In the genomic region with DNA sequence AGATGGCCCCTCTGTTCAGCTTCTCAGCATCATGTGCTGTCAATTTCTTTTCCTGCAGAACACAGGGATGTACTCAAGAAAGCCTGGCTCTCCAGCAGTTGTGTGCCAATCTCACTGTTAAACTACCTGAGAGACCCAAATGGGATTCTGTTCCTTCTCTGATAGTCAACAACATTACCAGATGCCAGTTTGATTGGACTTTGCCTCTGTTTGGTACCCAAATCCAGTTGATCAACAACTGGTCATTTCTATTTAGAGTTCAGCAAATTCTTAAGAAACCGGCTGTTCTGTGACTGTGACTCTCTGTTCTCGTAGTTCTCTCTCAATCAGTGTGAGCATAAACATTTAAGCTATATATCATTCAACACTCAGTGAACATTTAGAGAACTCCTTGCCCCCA, we compare ENCODE assay signal across 32 mouse cellular contexts.
"Had no signal": no experiment of that assay in that cellular context is flagged by ENCODE, and none has a peak within 500 bp of the region (broad histone marks: within the 10 kb centered on the region; RNA-seq: fewer than 3 reads in every experiment).

No protein-coding gene starts in this region.

- H3K9ac ChIP-seq: heart, embryonic 12.5 days; heart, embryonic 13.5 days; heart, embryonic 15.5 days; hindbrain, embryonic 12.5 days; hindbrain, embryonic 13.5 days; hindbrain, embryonic 14.5 days; hindbrain, embryonic 15.5 days; intestine, embryonic 15.5 days; kidney, embryonic 15.5 days had no signal

- ATAC-seq: hindbrain, embryonic 16.5 days; hindbrain, postnatal 0 days; inflammation-experienced regulatory T-cells, adult 6 months; intestine, embryonic 15.5 days; intestine, embryonic 16.5 days; intestine, postnatal 0 days had no signal

- H3K27me3 ChIP-seq: heart, embryonic 12.5 days; heart, embryonic 15.5 days; hindbrain, embryonic 12.5 days; hindbrain, embryonic 13.5 days; hindbrain, embryonic 15.5 days; intestine, embryonic 15.5 days; kidney, embryonic 15.5 days had no signal

- H3K4me1 ChIP-seq: heart, embryonic 10.5 days; heart, embryonic 12.5 days; heart, embryonic 13.5 days; heart, embryonic 15.5 days; hindbrain, embryonic 12.5 days; hindbrain, embryonic 13.5 days; hindbrain, embryonic 15.5 days; intestine, embryonic 15.5 days; kidney, embryonic 15.5 days had no signal

- H3K4me2 ChIP-seq: heart, embryonic 11.5 days; heart, embryonic 12.5 days; heart, embryonic 13.5 days; heart, embryonic 15.5 days; hindbrain, embryonic 12.5 days; hindbrain, embryonic 13.5 days; hindbrain, embryonic 14.5 days; hindbrain, embryonic 15.5 days; intestine, embryonic 15.5 days; kidney, embryonic 15.5 days had no signal

- H3K27ac ChIP-seq: heart, embryonic 10.5 days; heart, embryonic 13.5 days; heart, embryonic 15.5 days; hindbrain, embryonic 10.5 days; hindbrain, embryonic 12.5 days; hindbrain, embryonic 13.5 days; hindbrain, embryonic 14.5 days; hindbrain, embryonic 15.5 days; hindbrain, postnatal 0 days; intestine, embryonic 15.5 days; kidney, embryonic 15.5 days; kidney, postnatal 0 days; layer of hippocampus, adult 2 months; left cerebral cortex, adult 2 months had no signal

- H3K9me3 ChIP-seq: heart, embryonic 10.5 days; heart, embryonic 12.5 days; heart, embryonic 13.5 days; heart, embryonic 15.5 days; hindbrain, embryonic 10.5 days; hindbrain, embryonic 12.5 days; hindbrain, embryonic 13.5 days; hindbrain, embryonic 15.5 days; intestine, embryonic 15.5 days; kidney, embryonic 15.5 days had no signal

- DNase-seq: heart, postnatal 10 days; heart, postnatal 14 days; heart, postnatal 36 days; heart, postnatal 4 days; kidney, adult 8-10 months; kidney, postnatal 10 days; kidney, postnatal 14 days; kidney, postnatal 25 days; kidney, postnatal 36 days; kidney, postnatal 4 days; layer of hippocampus, adult 9-11 months; layer of hippocampus, postnatal 36 days had no signal

- H3K36me3 ChIP-seq: heart, embryonic 10.5 days; heart, embryonic 12.5 days; heart, embryonic 13.5 days; heart, embryonic 15.5 days; hindbrain, embryonic 10.5 days; hindbrain, embryonic 12.5 days; hindbrain, embryonic 13.5 days; hindbrain, embryonic 15.5 days; intestine, embryonic 15.5 days; kidney, embryonic 15.5 days had no signal

- H3K4me3 ChIP-seq: heart, embryonic 10.5 days; heart, embryonic 12.5 days; heart, embryonic 13.5 days; heart, embryonic 15.5 days; hindbrain, embryonic 10.5 days; hindbrain, embryonic 12.5 days; hindbrain, embryonic 13.5 days; hindbrain, embryonic 15.5 days; intestine, embryonic 15.5 days; kidney, embryonic 15.5 days; layer of hippocampus, adult 2 months; left cerebral cortex, adult 2 months had no signal
